Mouse (Mus musculus): ENCODE results near the gene Sntb2.
"Not testable (repeated sequence)": the region's sequence is repeated elsewhere in the genome, so short reads cannot be mapped to it uniquely, and the experiment has no call there.

The Sntb2 gene

DNA sequence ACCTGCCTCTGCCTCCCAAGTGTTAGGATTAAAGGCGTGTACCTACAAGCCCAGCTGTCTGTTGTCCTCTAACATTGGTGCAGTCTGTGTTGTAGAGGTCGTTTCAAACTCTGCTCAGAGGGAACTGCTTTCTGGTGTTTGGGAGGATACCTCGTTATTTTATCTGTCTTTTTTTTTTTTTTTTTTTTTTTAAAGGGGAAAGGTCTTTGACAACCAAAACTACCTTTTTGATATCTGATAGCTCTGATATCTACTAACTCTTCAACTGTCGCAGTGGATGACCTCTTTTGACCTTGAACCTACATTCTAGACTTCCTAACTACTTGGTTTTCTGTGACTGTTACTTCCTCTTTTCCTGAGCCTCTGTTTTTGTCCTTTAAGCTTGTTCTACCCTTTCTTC is 29.0 kb downstream of the Sntb2 start:
- no peak for ATAC-seq (ENCODE audit: insufficient number of reproducible peaks, low FRiP score, low TSS enrichment)

DNA sequence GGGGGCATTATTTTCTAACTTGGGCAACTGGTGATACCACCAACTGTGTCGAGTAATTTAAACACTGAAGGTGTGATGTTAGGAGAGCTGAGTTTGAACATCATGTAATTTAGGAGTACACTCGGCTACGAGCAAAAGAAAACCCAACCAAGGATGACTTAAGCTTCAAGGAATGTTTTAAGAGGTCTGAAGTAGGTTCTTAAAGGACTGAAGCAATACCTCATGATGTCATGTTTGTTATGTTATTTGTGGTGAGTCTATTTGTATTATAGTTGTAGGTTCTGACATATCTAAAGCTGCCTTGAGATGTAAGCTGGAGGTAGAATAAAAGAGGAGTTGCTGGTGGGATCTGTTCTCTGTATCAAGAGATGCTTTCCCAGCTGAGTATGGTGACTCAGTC is 34.4 kb downstream of the Sntb2 start:
- ATAC-seq (ENCODE audit: insufficient number of reproducible peaks, low FRiP score, low TSS enrichment) = no peak

DNA sequence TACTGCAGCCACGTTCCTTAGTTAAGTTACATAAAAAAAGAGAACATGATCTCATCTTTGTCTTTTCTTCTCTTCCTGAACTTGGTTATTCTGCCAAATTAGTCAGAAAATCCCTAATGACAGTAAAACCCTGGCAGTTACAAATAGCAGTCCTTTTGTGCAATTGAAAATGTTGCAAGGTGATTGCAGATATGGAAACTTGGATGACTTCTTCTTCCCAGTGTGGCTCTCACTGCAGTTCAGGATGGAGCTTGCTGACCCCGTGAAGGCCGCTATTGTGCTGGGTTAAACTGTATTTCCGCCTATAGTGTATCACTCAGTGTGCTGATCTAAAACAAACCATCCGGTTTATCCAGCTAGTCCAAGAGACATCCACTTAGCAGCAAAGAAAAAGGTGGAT is 36.4 kb downstream of the Sntb2 start:
- no peak for ATAC-seq (ENCODE audit: insufficient number of reproducible peaks, low FRiP score, low TSS enrichment)

DNA sequence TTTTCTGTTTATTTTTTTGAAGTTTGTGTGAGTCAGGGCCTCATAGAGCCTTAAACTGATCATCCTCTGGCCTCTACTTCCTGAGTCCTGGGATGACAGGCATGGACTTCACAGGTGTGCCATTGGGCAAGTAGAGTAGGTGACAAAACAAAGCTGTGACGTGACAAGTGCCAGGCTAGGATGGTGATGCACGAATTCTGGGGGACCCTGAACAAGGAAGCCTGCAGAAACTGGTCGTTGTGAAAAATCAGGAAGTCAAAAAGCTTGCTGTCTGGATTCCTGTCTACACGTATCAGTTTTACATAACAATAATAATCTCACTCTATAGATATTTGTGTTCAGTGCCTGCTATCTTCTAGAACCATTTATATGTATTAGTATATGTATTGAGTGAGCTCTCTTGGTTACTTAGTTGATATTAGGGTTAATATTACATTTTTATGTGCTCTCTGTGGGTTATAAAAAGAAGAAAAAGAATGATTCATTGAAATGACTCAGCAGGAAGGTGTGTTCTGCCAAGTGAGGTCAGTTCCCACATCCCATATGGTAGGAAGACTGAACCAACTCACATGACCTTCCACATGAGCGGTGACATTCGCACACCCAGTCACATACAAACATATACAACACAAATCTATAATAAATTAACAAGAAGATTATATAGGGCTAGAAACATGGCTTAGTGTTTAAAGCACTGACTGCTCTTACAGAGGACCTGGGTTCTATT is 37.2 kb downstream of the Sntb2 start:
- ATAC-seq (ENCODE audit: insufficient number of reproducible peaks, low FRiP score, low TSS enrichment) = no peak

DNA sequence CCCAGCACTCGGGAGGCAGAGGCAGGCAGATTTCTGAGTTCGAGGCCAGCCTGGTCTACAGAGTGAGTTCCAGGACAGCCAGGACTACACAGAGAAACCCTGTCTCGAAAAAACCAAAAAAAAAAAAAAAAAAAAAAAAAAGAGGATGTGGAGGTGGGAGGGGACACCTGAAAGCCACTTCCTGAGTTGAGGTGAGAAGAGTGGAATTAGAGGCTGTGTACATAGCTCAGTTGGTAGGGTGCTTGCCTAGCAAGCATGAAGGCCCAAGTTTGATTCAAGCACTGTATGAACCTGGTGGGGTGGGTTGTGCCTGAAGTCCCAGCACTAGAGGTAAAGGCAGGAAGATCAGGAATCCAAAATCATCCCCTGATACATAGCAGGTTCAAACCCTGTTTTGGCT is 38.0 kb downstream of the Sntb2 start:
- ATAC-seq (ENCODE audit: insufficient number of reproducible peaks, low FRiP score, low TSS enrichment) = not testable (repeated sequence)

DNA sequence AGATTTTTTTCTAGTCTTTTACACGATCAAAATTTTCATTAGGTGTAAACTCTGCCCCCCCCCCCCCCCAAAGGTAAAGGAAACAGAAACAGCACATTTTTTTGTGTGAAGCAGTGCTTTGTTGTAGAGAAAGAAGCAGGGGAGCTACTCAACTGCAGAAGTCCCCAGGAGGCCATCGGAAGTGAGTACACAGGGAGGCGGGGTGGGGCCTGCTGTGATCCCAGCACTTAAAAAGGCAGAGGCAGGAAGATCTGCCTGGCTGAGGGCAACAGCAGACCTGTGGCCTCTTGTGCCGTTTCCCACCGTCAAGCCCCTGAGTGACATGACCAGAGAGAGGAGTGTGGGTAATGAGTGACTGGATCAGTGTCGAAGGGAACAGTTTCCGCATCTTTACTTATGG is 39.2 kb downstream of the Sntb2 start:
- no peak for ATAC-seq (ENCODE audit: insufficient number of reproducible peaks, low FRiP score, low TSS enrichment)

DNA sequence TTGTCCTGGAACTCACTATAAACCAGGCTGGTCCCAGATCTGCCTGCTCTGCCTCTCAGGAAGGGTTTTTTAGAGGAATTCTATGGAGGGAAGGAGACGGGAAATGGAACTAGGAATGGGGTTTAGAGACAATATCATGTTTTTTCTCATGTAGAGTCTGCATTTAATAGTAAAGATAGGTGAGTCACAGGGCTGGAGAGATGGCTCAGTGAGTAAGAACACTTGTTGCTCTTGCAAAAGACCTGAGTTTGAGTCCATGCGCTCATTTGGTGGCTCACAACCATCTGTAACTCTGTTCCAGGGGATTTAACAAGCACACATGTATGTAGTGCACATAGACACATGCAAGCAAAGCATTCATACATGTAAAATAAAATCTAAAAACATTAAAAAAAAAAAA is 40.2 kb downstream of the Sntb2 start:
- ATAC-seq (ENCODE audit: insufficient number of reproducible peaks, low FRiP score, low TSS enrichment) = no peak

DNA sequence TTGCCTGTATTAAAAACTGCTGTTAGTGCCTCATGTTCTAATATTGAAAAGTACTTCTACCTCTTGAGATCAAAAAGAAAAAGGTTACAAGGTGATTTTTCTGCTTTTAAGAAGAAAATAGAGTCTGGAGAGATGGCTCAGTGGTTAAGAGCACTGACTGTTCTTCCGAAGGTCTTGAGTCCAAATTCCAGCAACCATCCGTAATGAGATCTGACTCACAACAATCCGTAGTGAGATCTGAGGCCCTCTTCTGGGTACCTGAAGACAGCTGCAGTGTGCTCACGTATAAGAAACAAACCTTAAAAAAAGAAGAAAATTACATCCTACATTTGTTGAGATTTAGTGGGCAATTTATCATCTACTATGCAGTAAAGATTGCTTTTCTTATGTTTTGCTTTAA is 40.9 kb downstream of the Sntb2 start:
- no peak for ATAC-seq (ENCODE audit: insufficient number of reproducible peaks, low FRiP score, low TSS enrichment)

DNA sequence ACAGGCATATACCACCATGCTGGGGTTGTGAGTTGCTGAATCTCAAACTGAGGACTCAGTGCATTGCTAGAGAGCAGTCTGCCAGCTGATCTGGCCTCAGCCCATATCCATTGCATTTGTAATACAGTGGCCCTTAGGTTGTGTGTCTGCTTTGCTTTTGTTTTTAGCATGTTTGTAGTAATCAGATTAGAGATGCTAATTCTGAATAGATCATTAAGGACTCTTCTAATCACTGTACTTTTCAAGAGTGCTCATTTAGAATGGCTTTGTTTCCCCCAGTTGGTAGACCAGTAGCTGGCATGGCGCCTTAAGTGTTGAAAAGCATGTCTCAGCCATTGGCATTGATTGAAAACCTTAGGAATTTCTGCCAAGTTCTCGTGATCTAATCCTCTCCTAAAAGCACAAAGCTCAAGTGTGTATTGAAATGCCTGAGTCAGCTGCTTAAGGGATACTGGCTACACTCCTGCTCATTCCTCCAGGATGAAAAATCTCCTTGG is 43.3 kb downstream of the Sntb2 start:
- ATAC-seq (ENCODE audit: insufficient number of reproducible peaks, low FRiP score, low TSS enrichment) = no peak

DNA sequence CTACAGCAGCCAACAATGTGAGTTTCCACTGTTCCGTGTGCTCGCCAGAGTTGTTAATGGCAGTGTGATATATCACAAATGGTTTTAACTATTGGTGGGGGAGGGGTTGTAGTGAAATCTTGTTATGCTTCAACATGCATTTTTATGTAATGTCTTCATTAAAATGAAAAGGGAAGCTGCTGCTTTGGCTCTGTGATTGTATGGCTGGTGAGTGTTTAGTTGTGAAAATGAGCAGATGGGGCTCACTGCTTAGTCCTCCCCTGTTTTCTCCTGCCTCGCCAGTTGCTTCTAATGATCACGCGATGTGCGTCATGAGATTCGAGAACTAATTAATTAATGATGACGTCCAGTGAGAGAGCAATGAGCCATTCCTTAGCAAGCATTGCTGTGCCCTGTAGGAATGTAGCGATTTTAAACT is 49.9 kb downstream of the Sntb2 start:
- no peak for ATAC-seq (ENCODE audit: insufficient number of reproducible peaks, low FRiP score, low TSS enrichment)

DNA sequence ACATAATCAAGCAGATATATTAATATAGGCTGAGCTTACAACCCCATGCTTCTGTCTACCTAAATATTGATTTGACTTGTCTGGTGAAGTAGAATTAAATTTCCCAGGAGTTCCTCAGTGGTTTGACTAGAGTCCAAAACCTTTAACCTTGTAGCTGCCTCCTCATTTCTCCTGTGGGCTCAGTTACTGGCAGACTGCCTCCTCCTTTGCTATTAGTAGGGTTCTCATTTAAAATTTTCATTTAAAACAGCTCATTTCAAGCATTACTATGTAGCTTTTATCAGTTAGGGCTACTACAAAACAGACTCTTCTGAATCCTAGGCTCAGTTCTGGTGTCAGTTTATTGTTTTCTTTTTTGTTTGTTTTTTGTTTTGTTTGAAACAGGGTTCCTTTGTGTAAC is 50.4 kb downstream of the Sntb2 start:
- ATAC-seq (ENCODE audit: insufficient number of reproducible peaks, low FRiP score, low TSS enrichment) = no peak

DNA sequence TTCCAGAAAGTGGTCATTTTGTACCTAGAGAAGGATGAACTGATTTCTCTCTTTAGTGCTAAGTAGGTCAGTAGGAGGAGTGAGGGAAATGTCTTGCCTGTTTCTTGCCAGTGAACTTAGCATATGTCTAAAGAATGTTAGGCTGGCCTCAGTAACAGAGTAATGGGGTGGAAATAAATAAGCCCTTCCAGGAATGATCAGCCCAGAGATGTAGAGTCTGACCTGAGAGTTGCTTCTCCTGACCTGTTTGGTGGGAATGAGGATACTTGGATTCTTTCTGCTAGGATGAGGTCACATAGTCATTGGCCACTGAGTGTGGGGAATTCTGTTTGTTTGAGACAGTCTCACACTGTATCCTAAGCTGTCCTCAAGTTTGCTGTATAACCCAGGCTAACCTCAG is 52.0 kb downstream of the Sntb2 start:
- ATAC-seq (ENCODE audit: insufficient number of reproducible peaks, low FRiP score, low TSS enrichment) = no peak

DNA sequence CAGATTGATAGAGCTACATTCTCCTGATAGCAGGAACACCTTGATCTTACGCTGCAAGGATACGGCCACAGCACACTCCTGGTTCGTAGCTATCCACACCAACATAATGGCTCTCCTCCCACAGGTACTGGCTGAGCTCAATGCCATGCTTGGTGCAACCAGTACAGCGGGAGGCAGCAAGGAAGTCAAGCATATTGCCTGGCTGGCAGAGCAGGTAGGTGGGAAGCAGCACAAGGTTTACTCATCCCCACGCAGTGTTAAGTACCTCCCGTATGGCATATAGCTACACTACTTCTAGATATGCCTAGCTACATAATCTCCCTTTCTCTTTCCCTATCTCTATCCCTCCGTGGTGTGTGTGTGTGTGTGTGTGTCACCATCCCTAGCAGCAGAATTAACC is 55.8 kb downstream of the Sntb2 start:
- ATAC-seq (ENCODE audit: insufficient number of reproducible peaks, low FRiP score, low TSS enrichment) = no peak

DNA sequence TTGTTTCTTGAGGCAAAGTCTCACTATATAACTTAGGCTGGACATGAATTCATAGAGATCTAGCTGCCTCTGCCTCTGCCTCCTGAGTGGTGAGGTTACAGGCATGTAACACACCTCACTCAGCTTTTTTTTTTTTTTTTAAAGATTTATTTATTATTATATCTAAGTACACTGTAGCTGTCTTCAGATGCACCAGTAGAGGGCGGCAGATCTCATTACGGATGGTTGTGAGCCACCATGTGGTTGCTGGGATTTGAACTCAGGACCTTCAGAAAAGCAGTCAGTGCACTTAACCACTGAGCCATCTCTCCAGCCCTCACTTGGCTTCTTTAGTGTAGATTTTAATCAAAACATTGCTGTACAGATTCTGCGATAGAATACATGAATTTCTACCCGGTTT is 60.8 kb downstream of the Sntb2 start:
- ATAC-seq (ENCODE audit: insufficient number of reproducible peaks, low FRiP score, low TSS enrichment) = not testable (repeated sequence)

DNA sequence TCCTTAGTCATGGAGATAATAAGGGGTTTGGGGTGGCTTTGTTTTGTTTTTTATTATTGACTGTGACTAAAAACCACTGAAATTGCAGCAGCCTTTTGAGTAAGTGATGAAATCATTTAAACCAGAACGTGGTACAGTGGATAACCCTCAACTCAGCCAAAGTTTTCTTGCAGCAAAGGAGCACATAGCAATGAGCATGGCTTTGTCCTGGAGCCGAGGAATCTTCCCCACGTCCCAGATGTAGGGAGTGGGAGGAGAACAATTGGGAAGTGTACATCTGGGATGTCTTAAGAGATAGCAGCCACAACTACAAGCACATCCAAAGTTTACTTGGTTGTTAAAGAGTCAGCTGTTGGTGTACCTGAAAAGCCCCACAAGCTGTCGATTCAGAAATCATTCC is 61.9 kb downstream of the Sntb2 start:
- ATAC-seq (ENCODE audit: insufficient number of reproducible peaks, low FRiP score, low TSS enrichment) = no peak

DNA sequence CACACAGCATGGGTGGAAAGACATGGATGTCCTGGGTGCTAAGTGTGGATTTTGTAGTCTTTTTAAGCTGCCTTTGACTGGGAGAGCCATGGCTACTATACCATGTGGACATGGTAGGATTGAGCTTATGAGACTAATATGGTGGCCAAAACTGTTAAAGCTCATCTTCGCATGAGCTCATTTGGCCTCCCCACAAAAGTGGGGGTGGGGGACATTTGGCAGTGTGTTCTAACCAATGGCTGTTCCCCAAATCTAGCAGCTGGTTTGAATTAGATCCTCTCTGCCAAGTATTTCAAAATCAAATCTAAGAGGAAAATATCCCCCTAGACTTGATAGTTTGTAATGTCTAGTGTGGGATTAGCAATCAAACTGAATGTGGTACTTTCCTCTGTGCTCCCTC is 63.5 kb downstream of the Sntb2 start:
- ATAC-seq (ENCODE audit: insufficient number of reproducible peaks, low FRiP score, low TSS enrichment) = no peak

DNA sequence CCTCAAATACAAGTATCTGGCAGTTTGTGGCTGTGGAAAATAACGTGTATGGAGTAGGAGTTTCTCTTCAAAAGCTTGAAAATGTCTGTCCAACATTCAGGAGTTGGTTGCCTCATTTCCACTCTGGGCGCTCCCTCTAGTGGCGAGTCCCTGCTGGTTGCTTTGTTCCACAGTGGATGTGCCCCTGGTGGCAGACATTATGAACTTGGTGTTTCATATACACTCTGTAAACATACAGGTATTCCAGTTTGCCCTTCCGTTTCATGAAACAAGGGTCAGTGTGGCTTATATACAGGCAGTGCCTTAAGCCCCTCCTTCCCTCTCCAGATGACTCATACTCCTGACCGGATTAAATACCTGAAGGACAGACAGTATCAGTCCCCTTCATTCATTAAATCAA is 67.0 kb downstream of the Sntb2 start:
- ATAC-seq (ENCODE audit: insufficient number of reproducible peaks, low FRiP score, low TSS enrichment) = peak; percentile 90

DNA sequence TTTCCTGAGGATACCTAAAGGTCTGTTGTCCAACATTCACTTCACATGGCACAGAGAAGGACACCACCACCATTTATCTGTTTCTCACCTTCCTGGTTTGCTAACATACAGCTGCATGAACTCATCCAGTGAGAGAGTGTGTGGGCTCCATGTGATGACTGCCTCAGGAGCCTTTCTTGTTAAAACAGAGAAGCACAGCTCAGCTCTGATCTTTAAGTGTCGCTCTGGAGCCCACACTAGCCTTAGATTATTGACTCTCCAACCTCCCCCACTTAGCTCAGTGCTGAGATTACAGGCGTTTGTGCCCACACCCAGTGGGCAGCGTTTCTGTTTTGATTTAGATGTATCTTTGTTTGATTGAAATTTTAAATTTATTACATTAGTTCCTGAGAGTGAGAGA is 72.2 kb downstream of the Sntb2 start:
- no peak for ATAC-seq (ENCODE audit: insufficient number of reproducible peaks, low FRiP score, low TSS enrichment)

DNA sequence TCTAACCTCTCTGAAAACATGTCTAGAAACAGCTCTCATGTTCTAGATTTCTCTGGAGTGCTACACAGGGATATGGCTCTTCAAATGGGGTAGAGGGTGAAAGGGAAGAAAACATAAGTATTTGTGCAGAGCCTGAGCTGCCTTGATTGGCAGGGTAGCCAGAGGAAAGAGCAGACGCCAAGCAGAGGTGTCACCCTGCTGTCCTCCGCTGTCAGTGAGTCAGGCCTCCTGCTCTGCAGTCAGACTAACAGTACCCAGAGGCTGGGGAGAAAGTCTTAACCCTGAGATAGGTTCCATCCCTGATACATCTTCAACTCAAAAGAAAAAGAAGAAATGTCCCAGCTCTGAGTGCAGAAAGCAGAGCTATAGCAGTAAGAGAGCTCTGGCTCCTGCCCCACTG is 77.1 kb downstream of the Sntb2 start:
- ATAC-seq (ENCODE audit: insufficient number of reproducible peaks, low FRiP score, low TSS enrichment) = no peak

DNA sequence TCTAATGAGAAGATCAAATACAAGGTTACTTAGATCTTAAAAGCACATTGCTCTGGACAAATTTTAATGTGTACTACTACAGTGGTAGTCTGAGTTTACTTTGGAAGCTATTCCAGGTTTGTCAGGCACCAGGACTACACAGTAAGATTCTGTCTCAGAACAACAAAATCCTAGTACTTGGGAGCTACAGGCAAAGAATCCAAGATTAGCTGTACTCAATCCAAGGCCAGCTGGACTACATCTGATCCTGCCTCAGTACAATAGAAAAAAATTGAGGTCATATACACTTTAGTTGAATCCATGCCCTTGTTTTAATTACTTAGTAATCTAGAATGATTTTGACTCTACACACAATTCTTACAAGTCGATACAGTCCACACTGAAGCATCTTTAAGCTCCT is 79.4 kb downstream of the Sntb2 start:
- no peak for ATAC-seq (ENCODE audit: insufficient number of reproducible peaks, low FRiP score, low TSS enrichment)

DNA sequence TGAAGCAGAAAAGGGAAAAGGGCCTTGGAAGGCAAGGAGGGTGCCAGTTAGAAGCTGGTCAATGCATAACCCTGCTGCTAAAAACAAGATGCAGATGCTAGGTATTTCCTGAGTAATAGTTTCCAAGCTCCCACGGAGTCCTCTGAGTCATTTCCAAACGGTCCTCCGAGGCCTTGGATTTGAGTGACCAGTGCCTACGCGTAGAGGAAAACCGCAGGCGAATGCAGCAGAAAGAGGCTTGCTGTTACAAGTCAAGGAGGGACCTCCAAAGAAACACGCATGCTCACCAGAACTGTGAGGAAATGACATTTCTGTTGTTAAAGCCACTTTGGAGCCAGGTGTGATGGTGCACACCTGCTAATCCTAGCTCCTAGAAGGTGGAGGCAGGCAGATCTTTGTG is 87.9 kb downstream of the Sntb2 start:
- no peak for ATAC-seq (ENCODE audit: insufficient number of reproducible peaks, low FRiP score, low TSS enrichment)

DNA sequence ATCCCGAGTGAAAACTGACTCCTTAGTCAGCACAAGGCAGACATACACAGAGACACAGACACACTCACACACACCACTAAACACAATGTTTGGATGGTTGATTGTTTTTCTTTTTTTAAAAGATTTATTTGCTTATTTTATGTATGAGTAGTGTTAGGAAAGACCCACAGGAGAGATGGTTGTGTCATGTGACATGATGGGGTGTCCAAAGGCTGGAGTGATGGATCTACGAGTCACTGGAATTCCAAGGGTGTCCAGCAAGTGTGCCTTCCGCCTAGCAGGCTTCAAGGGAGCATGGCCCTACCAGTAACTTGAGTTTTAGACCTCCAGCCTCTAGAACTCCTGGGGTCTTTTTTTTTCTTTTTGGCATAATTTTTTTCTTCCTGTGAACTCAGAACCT is 93.8 kb downstream of the Sntb2 start:
- no peak for ATAC-seq (ENCODE audit: insufficient number of reproducible peaks, low FRiP score, low TSS enrichment)

DNA sequence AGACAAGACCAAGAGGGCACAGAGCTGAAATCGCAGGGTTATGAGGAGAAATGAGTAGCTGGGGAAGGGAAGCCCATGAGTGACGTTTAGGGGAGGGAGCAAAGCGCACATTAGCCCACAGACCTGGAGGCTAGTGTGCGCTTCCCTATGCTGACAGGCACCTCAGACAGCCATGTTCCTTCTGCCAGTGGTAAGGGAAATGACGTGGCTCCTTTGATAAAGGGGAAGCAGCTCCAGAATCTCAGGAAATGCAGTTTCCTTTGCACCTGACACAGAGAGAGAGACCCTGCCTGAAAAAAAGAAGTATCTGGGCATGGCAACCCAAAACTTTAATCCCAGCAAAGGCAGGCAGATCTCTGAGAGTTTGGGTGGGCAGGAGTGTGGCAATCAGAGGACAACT is 94.5 kb downstream of the Sntb2 start:
- no peak for ATAC-seq (ENCODE audit: insufficient number of reproducible peaks, low FRiP score, low TSS enrichment)

Measured in cerebellum, adult (tissue).